Mouse (Mus musculus) ES-Bruce4 (cell line): ENCODE measurements around the gene Nfyc. TPM values are rescaled to one million over a fixed set of nuclear protein-coding genes. Genes with fewer than 3 reads are reported as not detected.

Experiments
- H3K27ac ChIP-seq: 2 replicates; pipeline ENCODE4 v1.5.1; 2012; ENCODE audit warnings: low read length, inconsistent platforms; ENCODE audit not compliant: insufficient read depth
- H3K27me3 ChIP-seq: 2 replicates; pipeline ENCODE4 v1.6.1; 2012; ENCODE audit warnings: mild to moderate bottlenecking, low read length, inconsistent platforms; ENCODE audit not compliant: control insufficient read depth, poor library complexity, insufficient read depth, severe bottlenecking
- H3K36me3 ChIP-seq: 2 replicates; pipeline ENCODE4 v1.6.1; 2012; ENCODE audit warnings: inconsistent platforms, mild to moderate bottlenecking, low read length, moderate library complexity; ENCODE audit not compliant: control insufficient read depth, poor library complexity, insufficient read depth, severe bottlenecking
- H3K4me1 ChIP-seq: one replicate; pipeline ENCODE4 v1.8.1; 2011; ENCODE audit warnings: low read length; ENCODE audit not compliant: control insufficient read depth, insufficient read depth
- H3K4me3 ChIP-seq: 2 replicates; pipeline ENCODE4 v1.5.1; 2011; ENCODE audit warnings: low read depth, mild to moderate bottlenecking, low read length
- H3K9ac ChIP-seq: 2 replicates; pipeline ENCODE4 v1.6.1; 2012; ENCODE audit warnings: low read depth, mild to moderate bottlenecking, inconsistent platforms; ENCODE audit not compliant: poor library complexity, severe bottlenecking
- H3K9me3 ChIP-seq: replicated peaks from 2 replicates; pipeline ENCODE4 v1.6.1; 2012; ENCODE audit warnings: mild to moderate bottlenecking, low read length, inconsistent platforms; ENCODE audit not compliant: control insufficient read depth, poor library complexity, insufficient read depth, severe bottlenecking
- CTCF ChIP-seq: IDR thresholded peaks from one replicate; pipeline ENCODE4 v1.8.1; 2011; ENCODE audit warnings: low read depth, low read length
- EP300 ChIP-seq: IDR thresholded peaks from 2 replicates; pipeline ENCODE4 v1.6.1; 2011; ENCODE audit warnings: low read depth, low read length; ENCODE audit not compliant: insufficient read depth
- POLR2A ChIP-seq: IDR thresholded peaks from one replicate; pipeline ENCODE4 v1.8.1; 2011; ENCODE audit warnings: low read length; ENCODE audit not compliant: insufficient read depth
- polyA plus RNA-seq: library from polyadenylated mRNA; stranded (reverse); fragments of >200 nt; gene quantifications from 2 replicates; pipeline ENCODE4 v1.2.4, GENCODE M21; 2011; ENCODE audit warnings: low read depth; ENCODE audit not compliant: missing spikeins, insufficient read depth, insufficient read length

The Nfyc gene
- 40.1 and 46.2 TPM in 2 replicates for polyA plus RNA-seq

GRCm38 (mm10) chr4:120831472-120831871 lies at the start of gene Nfyc:
TSS of gene Nfyc (minus strand) at chr4:120831572.
- H3K27ac ChIP-seq, result no peak within 1 kb of the TSS
- H3K27me3 ChIP-seq, result no peaks in the 10 kb centered on the region
- TF ChIP-seq POLR2A (no peak), CTCF (no peak), EP300 (no peak)
- H3K9me3 ChIP-seq, result no peaks in the 10 kb centered on the region
- no peak within 1 kb of the TSS for H3K4me3 ChIP-seq
- H3K4me1 ChIP-seq, result peaks cover 1% of the 10 kb centered on the region
- H3K36me3 ChIP-seq, result no peaks in the 10 kb centered on the region
- H3K9ac ChIP-seq, result no peak within 1 kb of the TSS

DNA sequence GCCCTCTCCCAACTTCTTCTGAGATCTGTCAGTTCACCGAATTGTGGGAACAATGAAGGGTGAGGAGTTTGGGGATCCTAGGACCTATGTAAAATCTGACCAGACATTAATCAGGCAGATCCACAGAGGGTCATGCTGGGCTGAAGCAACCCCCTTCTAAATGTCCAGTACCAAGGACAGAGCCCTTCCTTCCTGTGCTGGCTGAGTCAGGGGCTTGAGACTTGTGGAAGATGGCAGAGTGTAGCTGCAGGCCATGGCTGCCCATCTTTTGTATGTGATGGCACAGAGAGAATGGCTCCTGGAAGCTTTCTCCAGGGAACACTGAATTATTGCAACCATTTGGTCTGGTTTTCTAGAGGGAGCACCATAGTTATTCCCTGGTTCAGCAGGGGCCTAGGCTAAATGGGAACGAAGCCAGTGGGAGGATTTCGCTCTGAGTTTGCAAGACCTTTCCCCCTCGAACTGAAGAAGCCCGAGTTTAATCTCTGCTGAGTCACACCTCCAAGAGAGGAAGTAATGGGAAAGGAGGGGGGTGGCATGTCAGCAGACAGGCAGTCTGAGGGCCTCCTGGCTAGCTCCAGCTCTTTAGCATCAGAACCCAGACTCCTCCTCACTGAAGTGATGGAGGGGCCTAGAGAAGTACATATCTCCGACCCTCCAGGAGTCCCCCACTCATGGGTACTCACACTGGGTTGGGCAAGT lies 49.5 kb upstream of the Nfyc start:
- TF ChIP-seq POLR2A (no peak), EP300 (no peak)
- Histone ChIP-seq H3K27ac (no peak overlapping the region), H3K4me3 (no peak overlapping the region), H3K9me3 (no peaks in the 10 kb centered on the region), H3K9ac (no peak overlapping the region), H3K36me3 (no peaks in the 10 kb centered on the region), H3K4me1 (no peaks in the 10 kb centered on the region), H3K27me3 (no peaks in the 10 kb centered on the region)

DNA sequence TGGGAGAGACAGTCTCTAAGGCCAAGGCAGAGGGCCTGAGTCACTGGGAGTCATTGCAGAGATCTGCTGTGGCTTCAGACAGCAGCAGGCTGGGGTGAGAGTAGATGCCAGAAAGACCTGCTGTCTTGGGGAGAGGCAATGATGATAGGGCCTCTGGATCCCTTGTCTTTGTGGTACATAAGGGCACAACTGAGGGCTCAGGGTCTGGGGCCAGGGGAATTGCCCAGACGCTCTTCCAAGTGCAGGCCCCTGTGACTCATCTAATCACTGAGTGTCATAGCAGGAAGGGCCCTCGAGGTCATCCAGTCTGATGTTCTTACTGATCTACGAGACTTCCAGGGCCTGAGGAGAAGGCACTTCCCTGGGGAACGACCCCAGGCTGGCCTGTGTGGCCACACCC lies 48.0 kb upstream of the Nfyc start:
- H3K4me1 ChIP-seq, result no peaks in the 10 kb centered on the region
- no peak overlapping the region for H3K27ac ChIP-seq
- no peak overlapping the region for H3K4me3 ChIP-seq
- TF ChIP-seq POLR2A (no peak), EP300 (no peak), CTCF (no peak)
- no peaks in the 10 kb centered on the region for H3K27me3 ChIP-seq
- no peaks in the 10 kb centered on the region for H3K36me3 ChIP-seq
- H3K9me3 ChIP-seq, result no peaks in the 10 kb centered on the region
- H3K9ac ChIP-seq, result no peak overlapping the region

DNA sequence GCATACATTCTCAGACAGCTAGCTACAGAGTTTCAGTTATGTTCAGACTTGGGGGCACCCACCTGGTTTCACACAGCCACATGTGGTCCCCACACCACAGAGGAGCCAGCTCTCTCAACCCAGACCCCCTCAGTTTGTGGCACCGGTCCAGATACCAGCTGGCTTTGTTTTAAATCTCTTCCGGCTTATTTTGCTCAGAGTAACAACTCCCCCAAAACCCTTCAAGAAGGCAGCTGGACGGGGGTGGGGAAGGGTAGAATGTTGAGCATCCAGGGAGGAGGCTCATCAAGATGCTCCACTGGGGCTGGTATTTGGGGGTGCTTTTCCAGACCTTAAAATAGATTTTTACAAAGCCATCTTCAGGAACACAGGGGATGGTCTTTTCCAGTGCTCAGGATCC lies 47.4 kb upstream of the Nfyc start:
- no peak overlapping the region for H3K9ac ChIP-seq
- no peak overlapping the region for H3K4me3 ChIP-seq
- H3K27me3 ChIP-seq, result no peaks in the 10 kb centered on the region
- no peaks in the 10 kb centered on the region for H3K9me3 ChIP-seq
- TF ChIP-seq EP300 (no peak), POLR2A (no peak), CTCF (no peak)
- no peak overlapping the region for H3K27ac ChIP-seq
- H3K4me1 ChIP-seq, result no peaks in the 10 kb centered on the region
- H3K36me3 ChIP-seq, result no peaks in the 10 kb centered on the region

DNA sequence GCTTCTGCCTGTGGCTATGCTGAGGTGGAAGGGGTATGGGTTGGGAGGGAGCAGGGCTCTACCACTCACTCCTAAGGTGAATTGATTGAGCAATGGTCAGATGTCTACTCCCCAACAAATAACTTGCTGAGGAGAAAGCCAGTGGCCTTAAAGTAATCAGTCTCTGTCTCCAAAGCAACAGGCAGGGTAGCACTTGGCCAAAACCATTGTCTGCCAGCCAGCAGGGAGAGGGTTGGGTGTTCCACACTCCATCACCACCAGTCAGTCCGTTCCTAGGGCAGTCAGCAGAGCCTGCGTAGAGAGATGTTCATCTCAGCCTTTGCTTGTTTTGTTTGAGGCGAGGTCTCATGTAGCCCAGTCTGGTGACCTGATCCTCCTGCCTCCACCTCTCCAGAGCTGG lies 44.6 kb upstream of the Nfyc start:
- H3K4me1 ChIP-seq, result no peaks in the 10 kb centered on the region
- TF ChIP-seq EP300, result no peak
- no peaks in the 10 kb centered on the region for H3K27me3 ChIP-seq
- H3K4me3 ChIP-seq, result no peak overlapping the region
- no peak overlapping the region for H3K9ac ChIP-seq
- H3K27ac ChIP-seq, result no peak overlapping the region
- H3K9me3 ChIP-seq, result no peaks in the 10 kb centered on the region
- no peaks in the 10 kb centered on the region for H3K36me3 ChIP-seq

DNA sequence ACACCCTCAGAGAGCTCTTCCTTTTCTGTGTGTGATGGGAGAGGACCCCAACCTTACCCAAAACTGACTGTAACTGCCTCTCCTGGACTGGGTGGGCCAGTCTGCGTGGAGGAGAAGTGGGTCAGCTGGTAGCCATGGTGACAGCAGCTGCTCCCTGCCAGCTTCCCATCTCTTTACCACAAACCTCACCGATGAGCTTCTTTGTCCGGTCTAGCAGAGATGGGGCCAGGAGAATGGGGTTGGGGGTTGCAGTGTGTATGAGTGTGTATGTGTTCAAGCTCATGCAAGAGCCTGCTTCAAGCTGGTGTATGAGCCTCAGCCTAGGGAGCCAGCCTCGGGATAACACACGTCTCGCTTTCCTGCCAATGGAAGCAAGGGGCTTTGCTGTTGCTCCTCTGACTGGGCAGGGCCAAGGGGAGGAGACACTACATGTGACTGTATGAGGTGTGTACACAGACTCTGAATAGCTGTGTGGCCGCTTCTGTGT lies 38.9 kb upstream of the Nfyc start:
- no peak overlapping the region for H3K4me3 ChIP-seq
- TF ChIP-seq EP300, result no peak
- TF ChIP-seq POLR2A, result no peak
- TF ChIP-seq CTCF, result no peak
- H3K9me3 ChIP-seq, result no peaks in the 10 kb centered on the region

More for the DNA sequence above, 38.9 kb upstream of the Nfyc start:
- no peaks in the 10 kb centered on the region for H3K4me1 ChIP-seq
- no peak overlapping the region for H3K9ac ChIP-seq
- H3K27ac ChIP-seq, result no peak overlapping the region
- H3K27me3 ChIP-seq, result no peaks in the 10 kb centered on the region
- no peaks in the 10 kb centered on the region for H3K36me3 ChIP-seq
